Mouse (Mus musculus) lung, postnatal 14 days (tissue): ENCODE measurements at regions not wholly inside any gene's neighbourhood (a gene's known extent, or its start where the extent isn't known, plus 50 kb on each side); places are given as distances from the start of the nearest gene placed in this dataset.

Experiments
- DNase-seq: peaks from one replicate; pipeline ENCODE4 v3.0.0; 2021

GRCm38 (mm10) chr5:119158171-119158570 lies 512.3 kb upstream of the Tbx3 start:
- no peak for DNase-seq

GRCm38 (mm10) chr5:119162132-119162675 lies 508.3 kb upstream of the Tbx3 start:
- DNase-seq, result no peak

GRCm38 (mm10) chr5:119167718-119168117 lies 502.8 kb upstream of the Tbx3 start:
- DNase-seq, result peak; percentile 72

DNA sequence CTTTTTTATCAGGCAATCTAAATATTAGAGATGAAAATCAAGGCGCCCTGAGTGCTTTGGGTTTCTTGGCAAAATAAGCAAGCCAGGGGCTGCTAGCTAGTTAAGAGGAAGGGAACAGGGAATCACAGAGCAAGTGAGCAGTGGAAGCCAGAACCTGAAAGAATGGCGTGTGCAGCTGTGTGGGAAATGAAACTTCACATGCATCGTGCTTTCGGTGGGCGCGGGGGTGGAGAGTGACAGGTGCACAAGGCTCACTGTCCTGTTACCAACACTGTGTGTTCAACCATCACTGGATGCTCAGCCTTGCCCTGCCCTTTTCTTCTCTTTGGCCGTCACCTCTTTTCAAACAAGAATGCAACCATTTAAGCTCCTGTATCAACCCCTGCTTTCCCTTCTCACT lies 501.2 kb upstream of the Tbx3 start:
- DNase-seq, result no peak

DNA sequence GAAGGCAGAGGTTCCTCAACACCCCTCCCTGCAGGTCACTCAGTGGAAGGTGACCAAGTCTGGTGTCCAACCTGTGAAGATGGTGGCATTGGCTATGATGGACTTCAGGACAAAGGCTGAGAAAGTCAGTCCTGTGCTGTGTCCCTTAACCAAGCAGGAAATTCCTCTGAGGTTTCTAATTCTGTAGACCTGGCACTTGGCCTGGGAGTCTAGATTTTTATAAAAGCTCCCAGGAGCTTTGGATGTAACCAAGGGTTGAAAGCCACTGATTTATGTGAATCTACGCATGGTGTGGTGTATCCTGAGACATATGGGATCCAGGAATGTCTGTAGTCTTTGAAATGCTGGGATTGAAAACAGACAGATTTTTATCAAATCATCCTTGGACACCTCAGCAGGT lies 498.8 kb upstream of the Tbx3 start:
- DNase-seq, result no peak

DNA sequence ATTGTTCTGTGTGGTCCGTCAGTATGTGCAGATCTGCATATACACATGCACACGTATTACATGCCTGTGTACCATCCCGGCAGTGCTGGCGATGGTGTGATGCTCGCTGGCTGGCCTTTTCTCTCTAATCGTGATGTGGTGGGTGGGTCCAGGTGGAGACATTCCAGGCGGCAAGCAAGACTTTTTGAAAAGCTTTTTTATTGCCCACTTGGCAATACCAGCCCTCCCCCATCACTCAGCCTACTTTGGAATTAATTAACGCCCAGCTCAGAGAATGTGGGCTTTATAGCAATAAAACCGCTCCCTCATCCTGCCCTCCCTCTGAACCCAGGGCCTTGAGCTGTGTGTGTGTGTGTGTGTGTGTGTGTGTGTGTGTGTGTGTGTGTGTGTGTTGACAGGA lies 491.7 kb upstream of the Tbx3 start:
- no peak for DNase-seq

GRCm38 (mm10) chr5:119183545-119184047 lies 486.9 kb upstream of the Tbx3 start:
- no peak for DNase-seq

DNA sequence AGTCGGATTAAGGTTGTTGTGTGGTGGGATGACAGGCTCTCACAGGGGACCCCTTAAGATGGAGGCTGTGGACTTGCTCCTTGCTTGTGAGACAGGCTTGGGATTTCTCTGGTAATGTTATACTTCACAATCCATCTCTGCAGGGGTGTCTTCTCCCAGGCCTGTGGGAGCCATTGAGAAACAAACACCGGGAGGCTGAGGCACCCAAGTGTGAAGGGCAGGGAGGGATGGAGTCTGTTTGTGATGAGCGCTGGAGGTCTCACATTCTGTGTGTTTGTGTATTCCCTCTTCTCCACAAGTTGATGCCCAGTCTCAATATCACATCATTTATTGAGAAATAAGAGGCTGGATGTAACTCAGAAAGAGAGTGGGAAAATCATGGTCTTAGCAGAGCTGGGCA lies 483.9 kb upstream of the Tbx3 start:
- DNase-seq, result no peak

GRCm38 (mm10) chr5:119188476-119188875 lies 482.0 kb upstream of the Tbx3 start:
- DNase-seq, result no peak

GRCm38 (mm10) chr5:119193699-119194681 lies 476.5 kb upstream of the Tbx3 start:
- no peak for DNase-seq

- no peak for DNase-seq
Measured at GRCm38 (mm10) chr5:119199906-119200305, 470.6 kb upstream of the Tbx3 start.

DNA sequence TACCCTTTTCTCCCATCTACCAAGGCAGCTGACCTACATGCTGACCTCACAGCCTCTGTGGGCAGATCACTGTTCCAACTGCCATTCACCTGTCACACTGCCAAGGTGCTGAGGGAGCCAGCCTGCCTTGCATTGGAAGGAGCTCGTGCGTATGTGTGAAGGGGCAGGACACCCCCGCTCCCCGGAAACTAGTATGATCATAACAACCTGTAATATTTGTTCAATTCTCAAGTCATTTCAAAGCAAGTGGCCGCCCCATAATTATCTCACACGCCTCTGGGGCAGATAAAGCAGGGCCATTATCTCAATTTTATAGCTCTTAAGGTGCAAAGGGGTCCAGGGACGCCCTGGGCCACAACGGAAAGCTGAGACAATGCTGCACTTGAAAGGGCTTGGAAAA lies 469.2 kb upstream of the Tbx3 start:
- DNase-seq, result no peak

GRCm38 (mm10) chr5:119204736-119205135 lies 465.7 kb upstream of the Tbx3 start:
- peak; percentile 31 for DNase-seq

DNA sequence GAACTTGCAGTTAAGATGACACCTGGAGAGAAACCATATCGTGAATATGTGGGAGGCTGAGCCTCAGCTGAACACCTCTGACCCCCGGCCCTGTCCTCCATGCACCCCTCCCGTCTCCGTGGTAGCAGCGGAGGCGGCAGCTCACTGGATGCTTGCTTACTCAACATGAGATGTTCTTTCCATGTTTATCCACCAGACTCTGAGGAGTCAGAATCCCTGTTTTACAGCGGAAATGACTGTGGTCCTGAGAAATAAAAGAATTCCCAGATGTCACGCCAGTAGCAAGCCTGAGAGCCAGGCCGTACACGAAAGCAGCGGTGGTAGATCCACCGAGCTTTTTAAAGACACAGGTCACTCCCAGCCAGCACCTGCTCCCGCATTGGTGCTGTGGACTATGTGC lies 462.4 kb upstream of the Tbx3 start:
- no peak for DNase-seq

GRCm38 (mm10) chr5:119213196-119213595 lies 457.3 kb upstream of the Tbx3 start:
- DNase-seq, result no peak

DNA sequence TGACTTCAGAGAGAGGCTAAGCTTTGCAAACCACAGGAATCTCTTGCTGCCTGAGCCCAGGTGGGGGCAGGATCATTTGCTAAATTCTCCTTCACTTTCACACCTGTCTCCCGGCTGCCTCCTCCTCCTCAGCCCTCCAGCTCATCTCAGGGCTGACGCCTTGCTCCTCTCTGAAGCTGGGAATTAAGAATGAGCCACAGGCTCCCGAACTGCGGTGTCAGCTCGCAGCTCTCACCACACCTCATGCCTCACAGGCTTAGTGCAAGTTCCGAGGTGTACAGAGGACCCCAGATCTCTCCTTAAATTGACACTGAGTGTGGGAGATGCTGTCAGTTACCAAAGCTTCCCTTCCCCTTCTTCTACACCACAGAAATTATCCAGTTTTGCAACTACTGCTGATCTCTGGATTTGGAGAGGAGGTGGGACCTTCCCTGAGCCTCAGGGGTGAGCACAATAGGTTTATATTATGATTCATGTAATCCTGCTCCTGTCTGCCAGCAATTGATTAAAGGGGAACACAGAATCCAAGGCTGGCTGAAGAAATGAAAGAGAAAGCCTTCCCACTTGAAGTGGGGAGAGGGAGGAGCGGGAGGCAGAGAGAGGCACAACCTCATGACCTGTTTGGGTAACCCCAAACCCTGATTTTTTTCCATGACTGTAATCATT lies 456.6 kb upstream of the Tbx3 start:
- DNase-seq, result no peak

- no peak for DNase-seq
Measured at GRCm38 (mm10) chr5:119214937-119215336, 455.5 kb upstream of the Tbx3 start.

DNA sequence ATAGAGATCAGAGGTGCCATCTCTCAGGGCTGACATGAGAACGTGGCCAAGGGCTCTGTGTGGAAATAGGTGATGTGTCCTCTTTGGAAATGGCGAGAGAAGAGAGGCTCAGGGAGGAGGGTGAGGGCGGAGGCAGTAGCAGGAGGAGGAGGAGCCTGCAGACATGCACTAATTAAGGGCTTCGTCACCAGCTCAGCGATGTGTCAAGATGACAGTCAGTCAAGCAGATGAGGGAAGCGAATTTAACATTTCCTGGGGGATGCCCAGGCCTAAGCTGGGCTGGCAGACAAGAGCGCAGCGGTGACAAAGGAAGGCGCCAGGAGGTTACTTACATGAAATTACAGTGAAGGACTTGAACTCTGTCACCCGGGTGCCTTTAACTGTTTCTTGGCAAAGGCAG lies 455.1 kb upstream of the Tbx3 start:
- no peak for DNase-seq

DNA sequence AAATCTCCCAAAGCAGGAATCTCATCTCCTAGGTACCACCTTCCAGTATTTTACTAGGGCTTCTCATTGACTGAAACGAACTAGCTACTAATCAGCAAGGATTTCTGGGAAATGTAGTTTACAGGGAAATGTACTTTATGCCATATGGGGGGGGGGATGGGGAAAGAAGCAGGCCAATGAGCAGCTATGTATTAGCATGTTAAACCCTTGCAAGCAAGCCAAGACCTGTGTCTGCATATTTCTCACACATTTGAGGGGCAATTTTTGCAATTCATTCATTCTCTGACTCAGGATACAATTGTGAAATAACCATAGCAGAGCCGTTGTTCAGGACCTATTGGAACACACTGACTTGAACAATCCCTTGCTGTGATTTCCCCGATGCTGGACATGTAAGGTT lies 454.3 kb upstream of the Tbx3 start:
- no peak for DNase-seq

- DNase-seq, result no peak
Measured at GRCm38 (mm10) chr5:119217077-119217476, 453.4 kb upstream of the Tbx3 start.

DNA sequence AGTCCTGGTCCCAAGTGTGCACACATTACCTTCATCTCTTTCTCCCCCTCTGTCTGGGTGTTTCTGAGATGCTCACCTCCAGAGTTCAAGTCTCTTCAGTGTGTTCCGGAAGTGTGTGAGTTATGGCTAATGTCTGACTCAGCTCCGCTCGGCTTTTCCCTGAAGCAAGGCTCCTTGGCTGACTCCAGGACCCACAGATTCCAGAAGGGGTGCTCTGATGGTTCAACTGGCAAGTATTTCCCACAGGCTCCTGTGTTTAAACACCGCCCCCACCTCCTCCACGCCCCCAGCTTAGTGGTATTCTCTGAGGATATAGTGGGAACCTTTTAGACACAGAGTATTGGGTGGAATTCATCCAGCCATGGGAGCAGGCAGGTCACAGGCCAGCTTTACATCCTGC lies 441.8 kb upstream of the Tbx3 start:
- no peak for DNase-seq

DNA sequence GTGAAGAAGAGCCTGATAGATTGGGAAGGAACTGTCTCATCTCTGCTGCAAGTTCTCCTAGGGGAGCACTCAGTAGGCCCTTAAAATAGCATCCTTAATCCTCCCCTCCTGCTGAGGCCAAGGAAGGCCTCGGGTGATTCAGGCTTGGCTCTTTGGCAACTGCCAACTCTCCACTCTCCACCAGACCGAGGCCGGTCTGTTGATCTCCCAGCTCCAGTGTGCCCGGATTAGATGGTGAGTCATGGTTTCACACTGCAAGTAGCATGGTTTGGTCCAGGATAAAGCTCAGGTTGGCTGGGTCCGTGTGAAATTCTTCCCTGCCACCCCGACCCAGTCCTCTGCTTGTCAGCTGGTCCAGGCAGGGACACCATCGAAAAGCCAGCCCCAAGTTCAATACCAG lies 437.5 kb upstream of the Tbx3 start:
- DNase-seq, result no peak

DNA sequence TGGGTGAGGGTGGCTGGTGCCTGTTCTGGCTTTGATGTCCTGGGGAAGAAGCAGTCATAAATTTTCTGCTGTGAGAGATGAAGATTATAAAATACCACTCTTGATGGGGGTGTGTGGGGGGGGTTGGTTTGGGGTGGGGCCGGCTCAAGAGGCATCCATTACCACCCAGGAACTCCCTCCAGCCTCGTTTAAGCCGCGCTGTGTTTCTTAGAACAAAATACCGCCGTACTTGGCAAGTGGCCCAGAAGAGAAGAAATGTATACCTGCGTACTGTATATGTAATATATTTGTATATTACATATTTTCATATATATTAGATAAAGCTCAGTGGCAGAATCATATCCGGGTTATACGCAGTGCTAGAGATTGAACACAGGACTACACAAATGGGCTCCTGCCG lies 434.6 kb upstream of the Tbx3 start:
- no peak for DNase-seq

GRCm38 (mm10) chr5:119246824-119247223 lies 423.6 kb upstream of the Tbx3 start:
- DNase-seq, result peak; percentile 38
